Mouse (Mus musculus) embryonic fibroblast, embryonic 13.5 days (primary cell): ENCODE results near the gene Kctd12.

Experiments
- CTCF ChIP-seq: IDR thresholded peaks from 2 replicates; pipeline ENCODE4 v1.5.1; 2011; ENCODE audit warnings: mild to moderate bottlenecking, control low read depth, low read length, moderate library complexity, borderline replicate concordance; ENCODE audit not compliant: insufficient read depth
- POLR2A ChIP-seq: IDR thresholded peaks from 2 replicates; pipeline ENCODE4 v1.6.1; 2011; ENCODE audit warnings: low read depth, mild to moderate bottlenecking, control low read depth, low read length, moderate library complexity

DNA sequence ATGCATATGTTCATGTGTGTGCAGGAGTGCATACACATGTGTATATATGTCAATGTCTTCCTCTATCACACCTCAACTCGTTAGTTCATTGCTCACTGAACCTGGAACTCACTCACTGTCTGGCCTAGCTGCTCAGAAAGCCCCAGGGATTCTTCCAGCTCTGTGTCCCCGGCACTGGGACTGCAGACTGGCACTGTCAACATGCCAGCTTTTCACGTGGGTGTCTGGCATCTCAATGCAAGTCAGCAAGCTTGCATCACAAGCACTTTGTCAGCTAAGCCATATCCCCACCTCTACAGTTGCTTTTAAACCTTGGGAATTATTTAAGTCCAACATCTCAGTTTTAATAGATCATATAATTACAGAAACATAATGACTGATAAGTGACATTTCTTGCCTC lies 8.3 kb upstream of the Kctd12 start:
- no peak for TF ChIP-seq POLR2A
- TF ChIP-seq CTCF, result no peak
